Mouse (Mus musculus) spleen, adult 2 months (tissue): ENCODE results near the gene Agxt.

Experiments used
- CTCF ChIP-seq: fragments of 200-500 bp; IDR thresholded peaks from 2 replicates; pipeline ENCODE4 v1.5.1; 2011; ENCODE audit warnings: mild to moderate bottlenecking, inconsistent platforms; ENCODE audit not compliant: insufficient read depth, insufficient read length, insufficient replicate concordance; ENCODE audit errors: extremely low read depth
- POLR2A ChIP-seq: fragments of 200-500 bp; IDR thresholded peaks from 2 replicates; pipeline ENCODE4 v1.6.1; 2011; ENCODE audit warnings: low read depth, low read length, inconsistent platforms

DNA sequence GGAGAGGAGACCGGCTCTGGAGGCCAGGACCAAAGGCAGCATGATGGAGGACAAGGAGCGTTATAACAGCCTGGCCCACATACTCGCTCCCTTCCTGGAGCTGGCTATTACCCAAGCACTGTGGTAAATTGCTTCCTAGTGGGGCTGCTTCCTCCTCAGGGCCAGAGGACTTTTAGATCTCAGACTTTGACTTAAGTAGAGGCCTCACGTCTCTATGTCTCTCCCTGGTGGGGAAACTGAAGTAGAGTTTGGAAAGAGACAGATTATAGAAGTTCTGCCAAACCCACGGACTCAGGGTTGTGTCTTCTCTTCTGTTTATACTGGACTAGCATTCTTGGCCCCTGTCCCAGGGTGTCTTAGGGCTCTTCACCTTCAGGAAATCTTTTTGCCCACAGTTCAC, 9.8 kb upstream of the Agxt start:
- TF ChIP-seq CTCF (no peak), POLR2A (no peak)
